Mouse (Mus musculus) heart, embryonic 12.5 days (tissue): ENCODE data around the gene Cdc20b. TPM values are rescaled to one million over a fixed set of nuclear protein-coding genes. Genes with fewer than 3 reads are reported as not detected.

Experiments used
- ATAC-seq: fragments of 200-750 bp; cut with Nextera tagmentation; 2 replicates; pipeline ENCODE4 v1.8.0; 2017; ENCODE audit warnings: moderate TSS enrichment, moderate library complexity; ENCODE audit not compliant: insufficient number of reproducible peaks, low FRiP score
- H3K27ac ChIP-seq: fragments of 300-500 bp; sonication (generic); 2 replicates; pipeline ENCODE4 v1.5.1; 2016; ENCODE audit warnings: mild to moderate bottlenecking, moderate library complexity; ENCODE audit not compliant: poor library complexity, severe bottlenecking
- H3K27me3 ChIP-seq: fragments of 300-500 bp; sonication (generic); replicated peaks from 2 replicates; pipeline ENCODE4 v1.6.1; 2016; ENCODE audit warnings: mild to moderate bottlenecking, moderate library complexity
- H3K36me3 ChIP-seq: fragments of 300-500 bp; sonication (generic); 2 replicates; pipeline ENCODE4 v1.6.1; 2016; ENCODE audit warnings: mild to moderate bottlenecking, moderate library complexity
- H3K4me1 ChIP-seq: fragments of 300-500 bp; sonication (generic); replicated peaks from 2 replicates; pipeline ENCODE4 v1.6.1; 2016; ENCODE audit warnings: mild to moderate bottlenecking
- H3K4me2 ChIP-seq: fragments of 300-500 bp; sonication (generic); 2 replicates; pipeline ENCODE4 v1.6.1; 2016; ENCODE audit warnings: mild to moderate bottlenecking, moderate library complexity
- H3K4me3 ChIP-seq: fragments of 300-500 bp; sonication (generic); 2 replicates; pipeline ENCODE4 v1.5.1; 2016; ENCODE audit warnings: mild to moderate bottlenecking
- H3K9ac ChIP-seq: fragments of 300-500 bp; sonication (generic); 2 replicates; pipeline ENCODE4 v1.6.1; 2016; ENCODE audit warnings: mild to moderate bottlenecking, moderate library complexity
- H3K9me3 ChIP-seq: fragments of 300-500 bp; sonication (generic); replicated peaks from 2 replicates; pipeline ENCODE4 v1.6.1; 2016; ENCODE audit warnings: mild to moderate bottlenecking, moderate library complexity
- WGBS: fragments of 180-500 bp; shearing (Covaris S2); methylation state at CpG from one replicate; pipeline ENCODE4 v1.1.7; 2016; 5-methylcytosine and 5-hydroxymethylcytosine counted together
- polyA plus RNA-seq: library from polyadenylated mRNA; unstranded; fragments of >200 nt; fragmentation: Nextera tagmentation; extraction: Ambion mirVana; gene quantifications from 2 replicates; pipeline ENCODE4 v1.2.1, GENCODE M21; 2016

Gene Cdc20b
- polyA plus RNA-seq, 1 experiment from 2014 or later = not detected

- H3K4me1 ChIP-seq = no peaks in the 10 kb centered on the region
- H3K36me3 ChIP-seq = no peaks in the 10 kb centered on the region
- H3K27me3 ChIP-seq = no peaks in the 10 kb centered on the region
- H3K9me3 ChIP-seq = no peaks in the 10 kb centered on the region
- no peak overlapping the region for H3K27ac ChIP-seq
- ATAC-seq = no peak
- no peak overlapping the region for H3K9ac ChIP-seq
- WGBS = 81% methylated on average over 8 of the region's 8 CpGs
- H3K4me2 ChIP-seq = no peak overlapping the region
- H3K4me3 ChIP-seq = no peak overlapping the region
Measured at GRCm38 (mm10) chr13:113054230-113054629, 19.3 kb downstream of the Cdc20b start.

- no peaks in the 10 kb centered on the region for H3K36me3 ChIP-seq
- ATAC-seq = no peak
- 23% methylated on average over 8 of the region's 8 CpGs for WGBS
Measured at GRCm38 (mm10) chr13:113055826-113056225, 20.9 kb downstream of the Cdc20b start.

GRCm38 (mm10) chr13:113061746-113062145 lies 26.8 kb downstream of the Cdc20b start:
- H3K4me2 ChIP-seq = no peak overlapping the region
- ATAC-seq = no peak
- no peaks in the 10 kb centered on the region for H3K9me3 ChIP-seq
- 71% methylated on average over 6 of the region's 6 CpGs for WGBS
- no peaks in the 10 kb centered on the region for H3K27me3 ChIP-seq
- H3K36me3 ChIP-seq = no peaks in the 10 kb centered on the region
- H3K27ac ChIP-seq = no peak overlapping the region
- H3K4me1 ChIP-seq = no peaks in the 10 kb centered on the region
- H3K9ac ChIP-seq = no peak overlapping the region
- no peak overlapping the region for H3K4me3 ChIP-seq

More at GRCm38 (mm10) chr13:113055826-113056225, 20.9 kb downstream of the Cdc20b start:
- no peaks in the 10 kb centered on the region for H3K27me3 ChIP-seq
- no peak overlapping the region for H3K9ac ChIP-seq
- no peak overlapping the region for H3K4me2 ChIP-seq
- no peaks in the 10 kb centered on the region for H3K4me1 ChIP-seq
- no peaks in the 10 kb centered on the region for H3K9me3 ChIP-seq
- no peak overlapping the region for H3K27ac ChIP-seq
- H3K4me3 ChIP-seq = no peak overlapping the region

- WGBS = 79% methylated on average over 9 of the region's 9 CpGs
- no peak for ATAC-seq
- no peak overlapping the region for H3K4me2 ChIP-seq
Measured at GRCm38 (mm10) chr13:113064542-113064941, 29.6 kb downstream of the Cdc20b start.

GRCm38 (mm10) chr13:113079021-113079420 lies 44.1 kb downstream of the Cdc20b start:
- Histone ChIP-seq H3K36me3 (no peaks in the 10 kb centered on the region), H3K4me2 (no peak overlapping the region), H3K4me1 (no peaks in the 10 kb centered on the region), H3K9me3 (no peaks in the 10 kb centered on the region), H3K27ac (no peak overlapping the region), H3K4me3 (no peak overlapping the region), H3K27me3 (no peaks in the 10 kb centered on the region; the same call in 1 of the 2 replicates), H3K9ac (no peak overlapping the region)
- 81% methylated on average over 9 of the region's 9 CpGs for WGBS
- no peak for ATAC-seq

More at GRCm38 (mm10) chr13:113064542-113064941, 29.6 kb downstream of the Cdc20b start:
- H3K9ac ChIP-seq = no peak overlapping the region
- no peaks in the 10 kb centered on the region for H3K9me3 ChIP-seq
- no peaks in the 10 kb centered on the region for H3K4me1 ChIP-seq
- no peaks in the 10 kb centered on the region for H3K36me3 ChIP-seq
- no peak overlapping the region for H3K27ac ChIP-seq
- no peak overlapping the region for H3K4me3 ChIP-seq
- H3K27me3 ChIP-seq = no peaks in the 10 kb centered on the region

GRCm38 (mm10) chr13:113082101-113082500 lies 47.2 kb downstream of the Cdc20b start:
- Histone ChIP-seq H3K36me3 (no peaks in the 10 kb centered on the region), H3K9me3 (no peaks in the 10 kb centered on the region), H3K27ac (no peak overlapping the region), H3K9ac (no peak overlapping the region), H3K4me2 (no peak overlapping the region), H3K4me3 (no peak overlapping the region), H3K4me1 (peaks cover 5% of the 10 kb centered on the region), H3K27me3 (no peaks in the 10 kb centered on the region)
- 73% methylated on average over 1 of the region's 1 CpGs for WGBS
- ATAC-seq = no peak

- H3K27me3 ChIP-seq = no peaks in the 10 kb centered on the region
- peaks cover 5% of the 10 kb centered on the region for H3K4me1 ChIP-seq
- H3K27ac ChIP-seq = no peak overlapping the region
- no peak overlapping the region for H3K4me2 ChIP-seq
- no peaks in the 10 kb centered on the region for H3K36me3 ChIP-seq
- ATAC-seq = no peak
- 4% methylated on average over 5 of the region's 5 CpGs for WGBS
- H3K9ac ChIP-seq = no peak overlapping the region
- H3K9me3 ChIP-seq = no peaks in the 10 kb centered on the region
- H3K4me3 ChIP-seq = no peak overlapping the region
Measured at GRCm38 (mm10) chr13:113084732-113085131, 49.8 kb downstream of the Cdc20b start.

- Histone ChIP-seq H3K27ac (no peak overlapping the region), H3K9me3 (no peaks in the 10 kb centered on the region), H3K9ac (no peak overlapping the region), H3K4me1 (peaks cover 14% of the 10 kb centered on the region), H3K4me2 (no peak overlapping the region), H3K27me3 (no peaks in the 10 kb centered on the region), H3K4me3 (no peak overlapping the region), H3K36me3 (no peaks in the 10 kb centered on the region)
- WGBS = 74% methylated on average over 13 of the region's 13 CpGs
- no peak for ATAC-seq
Measured at GRCm38 (mm10) chr13:113087226-113088017, 52.5 kb downstream of the Cdc20b start.

GRCm38 (mm10) chr13:113090489-113090888 lies 55.6 kb downstream of the Cdc20b start:
- 58% methylated on average over 8 of the region's 8 CpGs for WGBS

GRCm38 (mm10) chr13:113094618-113095017 lies 59.7 kb downstream of the Cdc20b start:
- no peak for ATAC-seq
- Histone ChIP-seq H3K4me3 (no peak overlapping the region), H3K9ac (no peak overlapping the region), H3K36me3 (no peaks in the 10 kb centered on the region), H3K9me3 (no peaks in the 10 kb centered on the region), H3K27me3 (no peaks in the 10 kb centered on the region), H3K4me2 (no peak overlapping the region), H3K27ac (no peak overlapping the region), H3K4me1 (peaks cover 9% of the 10 kb centered on the region)
- WGBS = 44% methylated on average over 1 of the region's 1 CpGs

More at GRCm38 (mm10) chr13:113090489-113090888, 55.6 kb downstream of the Cdc20b start:
- Histone ChIP-seq H3K4me3 (no peak overlapping the region), H3K4me2 (0 out of 2 replicates have a peak overlapping the region, but pooled peaks have one; percentile 0), H3K27ac (no peak overlapping the region), H3K27me3 (no peaks in the 10 kb centered on the region), H3K36me3 (no peaks in the 10 kb centered on the region), H3K4me1 (peaks cover 9% of the 10 kb centered on the region), H3K9ac (no peak overlapping the region), H3K9me3 (no peaks in the 10 kb centered on the region)
- ATAC-seq = 0 out of 2 replicates have a peak, but pooled peaks have one; percentile 42

GRCm38 (mm10) chr13:113097011-113097410 lies 62.1 kb downstream of the Cdc20b start:
- Histone ChIP-seq H3K9me3 (no peaks in the 10 kb centered on the region), H3K36me3 (no peaks in the 10 kb centered on the region), H3K4me1 (no peaks in the 10 kb centered on the region; the same call in 1 of the 2 replicates), H3K4me3 (no peak overlapping the region), H3K4me2 (no peak overlapping the region), H3K9ac (no peak overlapping the region), H3K27ac (no peak overlapping the region), H3K27me3 (no peaks in the 10 kb centered on the region)
- WGBS = 68% methylated on average over 3 of the region's 3 CpGs
- no peak for ATAC-seq
